Mouse (Mus musculus): ENCODE measurements around the gene Zfp94.

GRCm38 (mm10) chr7:24325675-24326128 lies 9.2 kb upstream of the Zfp94 start:
- TF ChIP-seq CTCF (IDR thresholded peaks at IDR 0.05; ENCODE audit: low read depth) (no peak), EP300 (IDR thresholded peaks at IDR 0.05; ENCODE audit: low read depth) (no peak)

All from liver, embryonic 14.5 days (tissue).